Mouse (Mus musculus): Measurements from ENCODE around the gene C330007P06Rik. TPM values are rescaled to one million over a fixed set of nuclear protein-coding genes. Genes with fewer than 3 reads are reported as not detected.

C330007P06Rik gene
- total and polyA plus RNA-seq, 3 experiments, result 2.1 to 83.2 (median 33.8) TPM

DNA sequence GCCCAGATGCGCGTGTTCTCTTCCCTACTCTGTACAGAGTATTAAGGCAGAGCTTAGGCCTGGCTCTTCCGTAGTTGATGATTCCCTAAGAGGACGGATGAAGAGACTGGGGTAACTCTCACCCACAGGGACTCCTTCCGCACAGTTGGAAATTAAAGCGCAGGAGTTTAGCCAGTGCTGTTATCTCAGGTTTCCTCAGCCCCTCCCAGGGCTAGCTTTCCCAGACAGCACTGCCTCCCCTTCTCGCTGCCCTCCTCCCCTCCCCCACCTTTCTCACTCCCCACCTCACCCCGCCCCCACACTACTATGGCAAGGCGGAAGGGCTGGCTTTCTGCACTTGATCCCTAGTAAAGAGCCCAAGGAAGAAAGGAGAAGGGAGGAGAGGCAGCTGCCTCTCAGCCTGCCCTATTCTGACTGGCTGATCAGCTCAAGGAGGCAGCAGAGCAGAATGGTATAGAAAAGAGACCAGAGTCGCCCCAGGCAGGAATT lies 56.9 kb downstream of the C330007P06Rik start:
- Histone ChIP-seq H3K9me3 (replicated peaks) (no peaks in the 10 kb centered on the region), H3K27me3 (ENCODE audit: insufficient read depth, low read length) (no peaks in the 10 kb centered on the region), H3K4me1 (ENCODE audit: insufficient read depth, low read depth, low read length) (peaks cover 12% of the 10 kb centered on the region), H3K4me3 (ENCODE audit: low read depth, low read length) (peak overlapping the region; percentile 27; the same call in 1 of the 2 replicates), H3K36me3 (replicated peaks) (no peaks in the 10 kb centered on the region)
- TF ChIP-seq POLR2AphosphoS5 (IDR thresholded peaks at IDR 0.05; ENCODE audit: insufficient replicate concordance, low read depth, low read length) (no peak), GATA1 (IDR thresholded peaks at IDR 0.05; ENCODE audit: borderline replicate concordance, low read length) (no peak)
- DNase-seq (ENCODE audit: low spot score), result no peak
- ATAC-seq (ENCODE audit: extremely low read depth, insufficient number of reproducible peaks, low FRiP score, poor library complexity, severe bottlenecking), result peak; percentile 54

GRCm38 (mm10) chrX:36816368-36816899 lies 57.5 kb downstream of the C330007P06Rik start:
- no peak for DNase-seq (ENCODE audit: low spot score)
- H3K9me3 ChIP-seq (replicated peaks), result no peaks in the 10 kb centered on the region
- TF ChIP-seq POLR2AphosphoS5 (IDR thresholded peaks at IDR 0.05; ENCODE audit: insufficient replicate concordance, low read depth, low read length) (no peak), GATA2 (IDR thresholded peaks at IDR 0.05; ENCODE audit: borderline replicate concordance, low read depth, low read length) (no peak), GATA1 (IDR thresholded peaks at IDR 0.05; ENCODE audit: borderline replicate concordance, low read length) (no peak), CTCF (IDR thresholded peaks at IDR 0.05; ENCODE audit: low read depth, low read length) (no peak), TAL1 (conservative IDR thresholded peaks at IDR 0.05; ENCODE audit: low read depth, low read length) (no peak)
- peaks cover 12% of the 10 kb centered on the region for H3K4me1 ChIP-seq (ENCODE audit: insufficient read depth, low read depth, low read length)
- H3K27me3 ChIP-seq (ENCODE audit: insufficient read depth, low read length), result no peaks in the 10 kb centered on the region
- no peaks in the 10 kb centered on the region for H3K36me3 ChIP-seq (replicated peaks)
- H3K4me3 ChIP-seq (ENCODE audit: low read depth, low read length), result no peak overlapping the region; the same call in 1 of the 2 replicates
- no peak for ATAC-seq (ENCODE audit: extremely low read depth, insufficient number of reproducible peaks, low FRiP score, poor library complexity, severe bottlenecking)

- Histone ChIP-seq H3K4me1 (ENCODE audit: insufficient read depth, low read depth, low read length) (peaks cover 12% of the 10 kb centered on the region), H3K36me3 (replicated peaks) (no peaks in the 10 kb centered on the region), H3K27me3 (ENCODE audit: insufficient read depth, low read length) (no peaks in the 10 kb centered on the region), H3K9me3 (replicated peaks) (no peaks in the 10 kb centered on the region), H3K4me3 (ENCODE audit: low read depth, low read length) (no peak overlapping the region)
- DNase-seq (ENCODE audit: low spot score), result no peak
- ATAC-seq (ENCODE audit: extremely low read depth, insufficient number of reproducible peaks, low FRiP score, poor library complexity, severe bottlenecking), result no peak
- TF ChIP-seq GATA1 (IDR thresholded peaks at IDR 0.05; ENCODE audit: borderline replicate concordance, low read length) (no peak), TAL1 (conservative IDR thresholded peaks at IDR 0.05; ENCODE audit: low read depth, low read length) (no peak), POLR2AphosphoS5 (IDR thresholded peaks at IDR 0.05; ENCODE audit: insufficient replicate concordance, low read depth, low read length) (no peak), GATA2 (IDR thresholded peaks at IDR 0.05; ENCODE audit: borderline replicate concordance, low read depth, low read length) (no peak), CTCF (IDR thresholded peaks at IDR 0.05; ENCODE audit: low read depth, low read length) (no peak)
Observed at GRCm38 (mm10) chrX:36815439-36815838, 58.5 kb downstream of the C330007P06Rik start.

DNA sequence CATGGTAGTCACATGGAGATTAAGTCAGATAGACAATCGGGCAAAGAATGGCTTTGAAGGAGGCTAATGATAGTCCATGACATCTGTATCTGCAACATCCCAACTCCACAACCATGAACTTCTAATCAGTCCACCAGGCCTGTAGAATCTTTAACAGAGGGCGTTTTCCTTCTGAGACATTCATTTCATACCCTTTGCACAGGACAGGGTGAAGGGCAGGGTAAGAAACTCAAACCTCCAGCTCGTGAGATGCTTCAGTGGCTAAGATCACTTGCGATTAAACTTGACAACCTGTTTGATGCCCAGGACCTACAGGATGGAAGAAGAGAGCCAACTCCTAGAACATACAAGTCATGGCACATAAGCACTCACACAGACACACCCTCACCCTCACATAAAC lies 58.9 kb downstream of the C330007P06Rik start:
- H3K27me3 ChIP-seq (ENCODE audit: insufficient read depth, low read length), result no peaks in the 10 kb centered on the region
- H3K4me3 ChIP-seq (ENCODE audit: low read depth, low read length), result no peak overlapping the region
- no peak for TF ChIP-seq GATA2 (IDR thresholded peaks at IDR 0.05; ENCODE audit: borderline replicate concordance, low read depth, low read length)
- TF ChIP-seq CTCF (IDR thresholded peaks at IDR 0.05; ENCODE audit: low read depth, low read length), result no peak
- TF ChIP-seq GATA1 (IDR thresholded peaks at IDR 0.05; ENCODE audit: borderline replicate concordance, low read length), result no peak
- no peak for TF ChIP-seq TAL1 (conservative IDR thresholded peaks at IDR 0.05; ENCODE audit: low read depth, low read length)
- TF ChIP-seq POLR2AphosphoS5 (IDR thresholded peaks at IDR 0.05; ENCODE audit: insufficient replicate concordance, low read depth, low read length), result no peak
- no peak for DNase-seq (ENCODE audit: low spot score)
- no peak for ATAC-seq (ENCODE audit: extremely low read depth, insufficient number of reproducible peaks, low FRiP score, poor library complexity, severe bottlenecking)
- H3K9me3 ChIP-seq (replicated peaks), result no peaks in the 10 kb centered on the region
- H3K36me3 ChIP-seq (replicated peaks), result no peaks in the 10 kb centered on the region
- H3K4me1 ChIP-seq (ENCODE audit: insufficient read depth, low read depth, low read length), result peaks cover 12% of the 10 kb centered on the region

GRCm38 (mm10) chrX:36814161-36814836 lies 59.6 kb downstream of the C330007P06Rik start:
- no peaks in the 10 kb centered on the region for H3K27me3 ChIP-seq (ENCODE audit: insufficient read depth, low read length)
- peaks cover 12% of the 10 kb centered on the region for H3K4me1 ChIP-seq (ENCODE audit: insufficient read depth, low read depth, low read length)
- H3K9me3 ChIP-seq (replicated peaks), result no peaks in the 10 kb centered on the region
- DNase-seq (ENCODE audit: low spot score), result no peak
- ATAC-seq (ENCODE audit: extremely low read depth, insufficient number of reproducible peaks, low FRiP score, poor library complexity, severe bottlenecking), result no peak
- H3K36me3 ChIP-seq (replicated peaks), result no peaks in the 10 kb centered on the region
- TF ChIP-seq GATA1 (IDR thresholded peaks at IDR 0.05; ENCODE audit: borderline replicate concordance, low read length) (no peak), GATA2 (IDR thresholded peaks at IDR 0.05; ENCODE audit: borderline replicate concordance, low read depth, low read length) (no peak), CTCF (IDR thresholded peaks at IDR 0.05; ENCODE audit: low read depth, low read length) (no peak), TAL1 (conservative IDR thresholded peaks at IDR 0.05; ENCODE audit: low read depth, low read length) (no peak), POLR2AphosphoS5 (IDR thresholded peaks at IDR 0.05; ENCODE audit: insufficient replicate concordance, low read depth, low read length) (no peak)
- no peak overlapping the region for H3K4me3 ChIP-seq (ENCODE audit: low read depth, low read length)

- DNase-seq (ENCODE audit: low spot score) (no peak), ATAC-seq (ENCODE audit: extremely low read depth, insufficient number of reproducible peaks, low FRiP score, poor library complexity, severe bottlenecking) (no peak)
- Histone ChIP-seq H3K27me3 (ENCODE audit: insufficient read depth, low read length) (no peaks in the 10 kb centered on the region), H3K4me1 (ENCODE audit: insufficient read depth, low read depth, low read length) (peaks cover 14% of the 10 kb centered on the region), H3K4me3 (ENCODE audit: low read depth, low read length) (no peak overlapping the region), H3K9me3 (replicated peaks) (no peaks in the 10 kb centered on the region), H3K36me3 (replicated peaks) (no peaks in the 10 kb centered on the region)
- no peak for TF ChIP-seq TAL1 (conservative IDR thresholded peaks at IDR 0.05; ENCODE audit: low read depth, low read length)
- no peak for TF ChIP-seq CTCF (IDR thresholded peaks at IDR 0.05; ENCODE audit: low read depth, low read length)
- TF ChIP-seq GATA2 (IDR thresholded peaks at IDR 0.05; ENCODE audit: borderline replicate concordance, low read depth, low read length), result no peak
- TF ChIP-seq POLR2AphosphoS5 (IDR thresholded peaks at IDR 0.05; ENCODE audit: insufficient replicate concordance, low read depth, low read length), result no peak
- TF ChIP-seq GATA1 (IDR thresholded peaks at IDR 0.05; ENCODE audit: borderline replicate concordance, low read length), result no peak
Observed at GRCm38 (mm10) chrX:36811377-36811776, 62.5 kb downstream of the C330007P06Rik start.

All from G1E (cell line).